Mouse (Mus musculus) hindbrain, embryonic 14.5 days (tissue): ENCODE results near the gene Itgb8. TPM values are rescaled to one million over a fixed set of nuclear protein-coding genes. Genes with fewer than 3 reads are reported as not detected.

Source experiments
- ATAC-seq: fragments of 200-750 bp; cut with Nextera tagmentation; 2 replicates; pipeline ENCODE4 v1.8.0; 2017; ENCODE audit warnings: moderate number of reproducible peaks, mild to moderate bottlenecking, moderate TSS enrichment, moderate library complexity; ENCODE audit not compliant: low FRiP score
- DNase-seq: peaks from one replicate; pipeline ENCODE4 v3.0.0-alpha.2; 2015; ENCODE audit warnings: low spot score
- H3K27ac ChIP-seq: fragments of 300-500 bp; sonication (generic); 2 replicates; pipeline ENCODE4 v1.5.1; 2014; ENCODE audit warnings: mild to moderate bottlenecking, moderate library complexity
- H3K27me3 ChIP-seq: fragments of 300-500 bp; sonication (generic); 2 replicates; pipeline ENCODE4 v1.6.1; 2014; ENCODE audit warnings: mild to moderate bottlenecking, low read length, mixed read lengths; ENCODE audit not compliant: control insufficient read depth, insufficient read depth
- H3K36me3 ChIP-seq: fragments of 300-500 bp; sonication (generic); replicated peaks from 2 replicates; pipeline ENCODE4 v1.6.1; 2014; ENCODE audit not compliant: control insufficient read depth, insufficient read depth
- H3K4me1 ChIP-seq: fragments of 300-500 bp; sonication (generic); replicated peaks from 2 replicates; pipeline ENCODE4 v1.6.1; 2014; ENCODE audit warnings: antibody characterized with exemption, low read length, mixed read lengths; ENCODE audit not compliant: control insufficient read depth, insufficient read depth
- H3K4me2 ChIP-seq: fragments of 300-500 bp; sonication (generic); replicated peaks from 2 replicates; pipeline ENCODE4 v1.6.1; 2014; ENCODE audit warnings: mild to moderate bottlenecking, moderate library complexity
- H3K4me3 ChIP-seq: fragments of 300-500 bp; sonication (generic); replicated peaks from 2 replicates; pipeline ENCODE4 v1.5.1; 2014; ENCODE audit warnings: mild to moderate bottlenecking, low read length
- H3K9ac ChIP-seq: fragments of 300-500 bp; sonication (generic); 2 replicates; pipeline ENCODE4 v1.6.1; 2014
- H3K9me3 ChIP-seq: fragments of 300-500 bp; sonication (generic); 2 replicates; pipeline ENCODE4 v1.6.1; 2016; ENCODE audit warnings: low read length; ENCODE audit not compliant: control insufficient read depth
- WGBS: fragments of 180-500 bp; shearing (Covaris S2); extraction: QIAGEN DNeasy Blood & Tissue Kit; methylation state at CpG from one replicate; pipeline ENCODE4 v1.1.7; 2014; 5-methylcytosine and 5-hydroxymethylcytosine counted together
- polyA plus RNA-seq: library from polyadenylated mRNA; unstranded; fragments of >200 nt; fragmentation: Nextera tagmentation; extraction: Ambion mirVana; gene quantifications from 2 replicates; pipeline ENCODE4 v1.2.1, GENCODE M21; 2014

The Itgb8 gene
- polyA plus RNA-seq, 1 experiment from 2014 or later = 15.1 TPM

DNA sequence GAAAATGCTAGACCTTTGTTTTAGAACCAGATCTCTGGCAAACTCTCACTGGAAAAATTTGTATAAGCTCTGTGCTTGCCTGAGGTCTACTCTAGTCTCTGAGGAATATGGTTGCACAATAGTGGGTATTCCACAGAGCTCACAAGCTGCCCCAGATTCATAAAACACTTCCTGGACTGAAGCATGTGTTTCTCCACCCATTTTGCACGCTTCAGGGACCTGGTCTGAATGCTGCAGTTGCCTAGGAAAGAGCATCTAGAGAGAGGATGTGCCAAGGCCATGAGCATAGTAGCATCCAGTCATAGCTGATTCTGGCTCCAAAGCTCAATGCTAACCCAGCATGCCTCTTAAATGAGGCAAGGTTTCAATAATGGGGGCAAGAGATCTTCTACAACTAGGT, 74.4 kb downstream of the Itgb8 start:
- ATAC-seq = peak; percentile 88; the same call in 1 of the 2 replicates
- no peak overlapping the region for H3K9ac ChIP-seq
- no peaks in the 10 kb centered on the region for H3K27me3 ChIP-seq
- no peak overlapping the region for H3K4me3 ChIP-seq
- H3K27ac ChIP-seq = no peak overlapping the region
- no peaks in the 10 kb centered on the region for H3K4me1 ChIP-seq
- DNase-seq = no peak
- H3K36me3 ChIP-seq = peaks cover 21% of the 10 kb centered on the region
- 32% methylated on average over 1 of the region's 1 CpGs for WGBS
- H3K9me3 ChIP-seq = no peaks in the 10 kb centered on the region
- H3K4me2 ChIP-seq = no peak overlapping the region

DNA sequence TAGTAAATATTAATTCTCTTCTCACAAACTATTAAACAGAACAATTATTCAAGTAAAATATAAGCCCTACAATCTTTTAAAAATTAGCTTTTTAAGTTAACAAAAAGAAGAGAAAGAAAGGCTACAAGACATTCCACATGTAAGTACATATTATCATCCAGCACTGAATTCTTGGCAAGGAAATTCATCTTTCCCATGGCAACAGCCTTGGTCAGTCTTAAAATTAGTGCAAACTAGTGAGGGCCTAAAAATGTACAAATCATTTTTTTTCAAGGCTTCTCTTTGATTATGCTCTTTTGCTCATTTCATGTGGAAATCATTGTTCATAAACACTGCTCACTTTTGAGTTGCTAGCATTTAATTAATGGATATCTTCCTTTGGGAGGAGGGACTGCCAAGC, 77.8 kb downstream of the Itgb8 start:
- no peak overlapping the region for H3K4me3 ChIP-seq
- H3K36me3 ChIP-seq = peaks cover 10% of the 10 kb centered on the region
- H3K27ac ChIP-seq = no peak overlapping the region
- H3K4me2 ChIP-seq = no peak overlapping the region
- no peaks in the 10 kb centered on the region for H3K27me3 ChIP-seq
- DNase-seq (no peak), ATAC-seq (no peak)
- H3K9ac ChIP-seq = no peak overlapping the region
- no peaks in the 10 kb centered on the region for H3K9me3 ChIP-seq
- H3K4me1 ChIP-seq = no peaks in the 10 kb centered on the region

DNA sequence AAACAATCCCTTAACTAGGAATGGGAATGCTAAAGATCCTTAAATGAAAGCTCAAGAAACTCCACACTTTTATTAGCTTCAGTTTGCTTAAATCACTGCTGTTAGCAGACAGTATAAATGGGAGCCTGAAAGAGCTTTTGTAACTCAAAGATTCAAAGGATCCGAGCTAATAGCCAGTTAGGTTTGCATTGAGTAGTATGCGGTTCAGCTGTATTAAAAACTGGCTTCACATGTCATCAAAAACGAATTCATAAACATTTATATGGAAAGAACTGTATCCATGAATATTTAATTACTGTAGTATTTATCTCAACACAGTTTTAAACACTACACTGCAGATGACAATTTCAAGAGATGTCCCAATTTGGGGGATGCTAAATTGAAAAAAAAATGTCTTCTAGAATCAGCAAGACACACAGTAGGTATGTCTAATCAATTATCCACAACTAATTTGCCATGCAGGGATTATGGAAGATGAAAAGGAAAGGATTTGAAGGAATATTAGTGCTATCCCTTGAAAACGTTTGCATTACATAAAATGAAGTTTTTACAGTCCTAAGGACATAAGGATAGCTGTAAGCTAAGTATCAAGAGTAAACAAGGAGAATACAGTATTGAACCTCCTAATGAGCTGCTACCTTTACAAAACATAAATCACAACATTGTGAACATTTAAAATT, 79.2 kb downstream of the Itgb8 start:
- no peak for DNase-seq
- H3K9me3 ChIP-seq = no peaks in the 10 kb centered on the region
- no peak overlapping the region for H3K4me3 ChIP-seq
- H3K4me2 ChIP-seq = no peak overlapping the region
- no peaks in the 10 kb centered on the region for H3K27me3 ChIP-seq
- no peak overlapping the region for H3K27ac ChIP-seq
- H3K9ac ChIP-seq = no peak overlapping the region
- 34% methylated on average over 4 of the region's 4 CpGs for WGBS
- ATAC-seq = no peak
- peaks cover 9% of the 10 kb centered on the region for H3K36me3 ChIP-seq
- H3K4me1 ChIP-seq = no peaks in the 10 kb centered on the region

DNA sequence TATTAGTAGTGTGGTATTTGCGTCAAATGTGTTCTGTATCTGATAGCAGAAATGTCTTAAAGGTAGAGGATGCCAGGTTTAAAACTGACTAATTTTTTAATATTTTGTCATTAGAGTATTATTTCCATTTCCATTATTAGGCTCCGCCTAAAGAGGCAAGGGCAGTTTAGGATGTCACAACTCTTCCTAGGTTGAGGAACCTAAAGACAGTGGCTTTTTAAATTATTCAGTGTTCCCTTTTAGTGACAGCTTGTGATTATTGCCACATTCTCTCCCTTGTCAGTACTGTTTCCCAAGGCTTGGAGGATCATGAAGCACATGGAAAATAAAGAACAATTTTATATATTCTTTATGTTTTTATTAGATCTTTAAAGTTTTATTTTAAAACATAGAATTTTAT, 80.9 kb downstream of the Itgb8 start:
- Histone ChIP-seq H3K4me2 (no peak overlapping the region), H3K9me3 (no peaks in the 10 kb centered on the region), H3K9ac (no peak overlapping the region), H3K4me3 (no peak overlapping the region), H3K36me3 (peaks cover 5% of the 10 kb centered on the region), H3K27me3 (no peaks in the 10 kb centered on the region), H3K4me1 (no peaks in the 10 kb centered on the region), H3K27ac (no peak overlapping the region)
- ATAC-seq = no peak
- DNase-seq = no peak
- 95% methylated on average over 2 of the region's 2 CpGs for WGBS

DNA sequence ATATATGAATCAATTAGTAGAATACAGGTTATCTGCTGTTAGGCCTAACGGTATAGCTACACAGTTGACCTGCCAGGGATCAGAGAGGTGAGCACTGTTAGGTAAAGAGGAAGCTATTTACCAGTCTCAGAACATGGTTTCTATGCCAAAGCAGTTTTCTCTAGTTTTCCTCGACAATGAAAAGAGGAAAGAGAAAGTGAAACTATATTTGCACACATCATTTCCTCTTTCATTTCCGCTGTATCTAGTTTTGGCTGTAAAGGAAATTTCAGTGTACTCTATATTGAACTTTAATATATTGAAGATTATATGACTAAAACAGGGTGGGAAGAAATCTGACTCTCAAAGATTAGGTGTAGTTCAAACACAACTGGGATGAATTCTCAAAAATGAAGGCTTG, 81.5 kb downstream of the Itgb8 start:
- no peaks in the 10 kb centered on the region for H3K27me3 ChIP-seq
- H3K9ac ChIP-seq = no peak overlapping the region
- DNase-seq = no peak
- no peak overlapping the region for H3K27ac ChIP-seq
- WGBS = 90% methylated on average over 3 of the region's 3 CpGs
- no peaks in the 10 kb centered on the region; the same call in 1 of the 2 replicates for H3K36me3 ChIP-seq
- H3K4me2 ChIP-seq = no peak overlapping the region
- H3K4me3 ChIP-seq = no peak overlapping the region
- ATAC-seq = no peak
- H3K9me3 ChIP-seq = no peaks in the 10 kb centered on the region
- H3K4me1 ChIP-seq = no peaks in the 10 kb centered on the region

DNA sequence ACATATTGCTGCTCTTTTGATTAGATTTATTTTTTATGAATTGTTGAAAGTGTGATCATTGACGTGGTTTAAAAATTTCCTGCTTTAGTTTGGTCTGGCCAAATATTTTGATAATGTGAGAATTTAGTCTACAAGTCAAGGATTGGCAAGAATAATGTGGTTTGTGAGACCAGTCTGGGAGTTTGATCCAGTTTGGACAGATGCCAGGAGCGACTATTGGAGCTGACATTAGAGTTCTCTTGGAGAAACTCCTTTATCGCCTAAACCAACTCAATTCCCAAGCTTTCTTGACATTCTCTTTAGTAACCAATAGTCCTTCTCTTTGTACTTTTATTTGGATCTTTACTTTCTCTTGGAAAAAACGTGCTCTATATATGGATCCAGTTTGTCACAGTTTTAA, 83.0 kb downstream of the Itgb8 start:
- DNase-seq (no peak), ATAC-seq (no peak)
- WGBS = 70% methylated on average over 4 of the region's 4 CpGs
- H3K4me3 ChIP-seq = no peak overlapping the region
- H3K4me2 ChIP-seq = no peak overlapping the region
- no peaks in the 10 kb centered on the region for H3K27me3 ChIP-seq
- H3K9me3 ChIP-seq = no peaks in the 10 kb centered on the region
- H3K36me3 ChIP-seq = no peaks in the 10 kb centered on the region
- no peak overlapping the region for H3K9ac ChIP-seq
- no peaks in the 10 kb centered on the region for H3K4me1 ChIP-seq
- H3K27ac ChIP-seq = no peak overlapping the region

DNA sequence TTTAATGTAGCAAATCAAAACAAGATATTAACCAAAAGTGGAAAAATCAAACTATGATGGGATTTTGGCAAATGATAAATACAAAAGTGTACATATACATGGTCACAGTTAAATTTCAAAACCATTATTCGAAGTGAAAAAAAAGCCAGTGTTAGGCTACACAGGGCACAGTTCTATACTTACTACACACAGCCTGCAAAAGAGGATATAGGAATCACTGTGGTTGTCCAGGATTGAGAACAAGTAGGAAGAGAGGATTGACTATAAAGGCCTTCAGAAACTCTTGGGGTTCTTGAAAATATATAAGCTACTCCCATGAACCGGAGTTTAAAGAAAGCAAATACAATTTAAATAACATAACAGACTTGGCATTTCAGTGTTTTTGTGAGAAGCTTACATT, 87.6 kb downstream of the Itgb8 start:
- H3K9me3 ChIP-seq = no peaks in the 10 kb centered on the region
- no peak overlapping the region for H3K4me2 ChIP-seq
- H3K27ac ChIP-seq = no peak overlapping the region
- ATAC-seq = no peak
- H3K4me3 ChIP-seq = no peak overlapping the region
- DNase-seq = no peak
- WGBS = 98% methylated on average over 2 of the region's 2 CpGs
- no peak overlapping the region for H3K9ac ChIP-seq
- H3K36me3 ChIP-seq = no peaks in the 10 kb centered on the region
- no peaks in the 10 kb centered on the region for H3K4me1 ChIP-seq
- H3K27me3 ChIP-seq = no peaks in the 10 kb centered on the region

DNA sequence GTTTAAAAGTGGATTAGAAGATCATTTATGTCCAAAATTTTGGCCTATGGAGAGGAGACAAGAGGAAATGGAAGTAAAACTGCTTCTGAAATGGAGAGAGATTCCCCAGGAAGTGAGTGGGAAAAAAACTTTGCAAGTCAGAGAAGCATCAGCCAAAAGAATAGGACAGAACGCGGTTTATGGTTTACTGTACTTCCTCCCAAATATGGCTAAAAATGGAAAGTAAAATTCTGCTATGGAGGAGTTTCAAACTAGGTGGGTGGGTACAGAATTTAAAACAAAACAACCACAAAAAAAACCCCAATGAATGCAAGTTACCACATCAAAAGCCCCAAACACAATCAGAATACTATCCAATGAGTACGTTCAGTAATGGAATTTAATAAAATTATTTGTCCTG, 90.8 kb downstream of the Itgb8 start:
- H3K4me1 ChIP-seq = no peaks in the 10 kb centered on the region
- no peak for DNase-seq
- ATAC-seq = no peak
- no peak overlapping the region for H3K4me2 ChIP-seq
- H3K36me3 ChIP-seq = no peaks in the 10 kb centered on the region
- no peaks in the 10 kb centered on the region for H3K9me3 ChIP-seq
- WGBS = 87% methylated on average over 3 of the region's 3 CpGs
- H3K4me3 ChIP-seq = no peak overlapping the region
- H3K9ac ChIP-seq = no peak overlapping the region
- H3K27ac ChIP-seq = no peak overlapping the region
- H3K27me3 ChIP-seq = no peaks in the 10 kb centered on the region

DNA sequence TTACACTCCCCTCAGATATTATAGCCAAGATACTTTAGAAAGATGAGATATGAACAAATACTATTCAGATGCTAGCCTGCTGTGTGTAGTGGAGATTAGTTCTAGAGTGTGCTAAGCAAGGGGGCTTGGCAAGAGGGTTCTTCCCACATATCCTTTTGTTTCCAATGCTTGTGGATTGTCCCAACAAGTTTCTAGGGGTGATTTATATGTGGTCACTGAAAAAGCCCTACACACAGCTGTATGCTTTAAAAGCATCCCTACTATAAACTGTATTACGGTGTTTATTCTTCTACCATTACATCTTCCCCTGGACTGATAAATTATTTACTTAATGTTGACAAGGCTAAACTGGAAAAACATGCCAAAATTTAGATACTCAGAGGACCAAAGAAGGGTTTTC, 92.6 kb downstream of the Itgb8 start:
- no peaks in the 10 kb centered on the region for H3K36me3 ChIP-seq
- no peak overlapping the region for H3K9ac ChIP-seq
- H3K4me1 ChIP-seq = no peaks in the 10 kb centered on the region
- ATAC-seq (no peak), DNase-seq (no peak)
- H3K27me3 ChIP-seq = no peaks in the 10 kb centered on the region
- H3K4me3 ChIP-seq = no peak overlapping the region
- H3K4me2 ChIP-seq = no peak overlapping the region
- WGBS = 97% methylated on average over 1 of the region's 1 CpGs
- no peaks in the 10 kb centered on the region for H3K9me3 ChIP-seq
- H3K27ac ChIP-seq = no peak overlapping the region

DNA sequence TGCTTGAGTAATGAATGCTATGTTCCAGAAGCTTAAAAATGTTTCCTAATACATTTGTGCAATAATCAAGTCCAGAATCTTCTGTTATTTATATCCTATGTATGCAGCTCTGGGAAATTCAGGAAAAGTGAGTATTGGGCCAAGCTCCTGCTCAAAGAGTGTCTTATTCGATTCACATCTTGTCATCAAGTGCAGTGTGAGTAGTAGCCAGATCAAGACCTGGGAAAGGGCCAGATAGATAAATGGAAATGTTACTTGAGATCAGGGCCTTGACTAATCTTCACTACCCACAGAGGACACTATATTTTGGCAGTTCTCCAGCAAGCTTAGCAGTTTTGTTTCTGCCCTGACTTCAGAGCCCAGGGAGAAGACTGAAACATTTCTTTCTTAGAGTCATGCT, 100.7 kb downstream of the Itgb8 start:
- no peak for DNase-seq

More for the DNA sequence above, 100.7 kb downstream of the Itgb8 start:
- H3K27ac ChIP-seq = no peak overlapping the region
- H3K4me2 ChIP-seq = no peak overlapping the region
- H3K4me3 ChIP-seq = no peak overlapping the region
- H3K9me3 ChIP-seq = no peaks in the 10 kb centered on the region
- no peaks in the 10 kb centered on the region for H3K27me3 ChIP-seq
- H3K9ac ChIP-seq = no peak overlapping the region
- WGBS = 83% methylated on average over 1 of the region's 1 CpGs
- H3K4me1 ChIP-seq = no peaks in the 10 kb centered on the region
- no peak for ATAC-seq
- H3K36me3 ChIP-seq = no peaks in the 10 kb centered on the region
